Mouse (Mus musculus) C2C12 (cell line): ENCODE measurements around the gene Cxadr.

Experiments
- CTCF ChIP-seq: IDR thresholded peaks from one replicate; pipeline ENCODE4 v1.5.1; 2011; ENCODE audit not compliant: control insufficient read depth, insufficient read depth, insufficient read length
- USF1 ChIP-seq: IDR thresholded peaks from one replicate; pipeline ENCODE4 v1.6.1; 2011; ENCODE audit warnings: low read depth, mild to moderate bottlenecking, control low read depth, moderate library complexity

DNA sequence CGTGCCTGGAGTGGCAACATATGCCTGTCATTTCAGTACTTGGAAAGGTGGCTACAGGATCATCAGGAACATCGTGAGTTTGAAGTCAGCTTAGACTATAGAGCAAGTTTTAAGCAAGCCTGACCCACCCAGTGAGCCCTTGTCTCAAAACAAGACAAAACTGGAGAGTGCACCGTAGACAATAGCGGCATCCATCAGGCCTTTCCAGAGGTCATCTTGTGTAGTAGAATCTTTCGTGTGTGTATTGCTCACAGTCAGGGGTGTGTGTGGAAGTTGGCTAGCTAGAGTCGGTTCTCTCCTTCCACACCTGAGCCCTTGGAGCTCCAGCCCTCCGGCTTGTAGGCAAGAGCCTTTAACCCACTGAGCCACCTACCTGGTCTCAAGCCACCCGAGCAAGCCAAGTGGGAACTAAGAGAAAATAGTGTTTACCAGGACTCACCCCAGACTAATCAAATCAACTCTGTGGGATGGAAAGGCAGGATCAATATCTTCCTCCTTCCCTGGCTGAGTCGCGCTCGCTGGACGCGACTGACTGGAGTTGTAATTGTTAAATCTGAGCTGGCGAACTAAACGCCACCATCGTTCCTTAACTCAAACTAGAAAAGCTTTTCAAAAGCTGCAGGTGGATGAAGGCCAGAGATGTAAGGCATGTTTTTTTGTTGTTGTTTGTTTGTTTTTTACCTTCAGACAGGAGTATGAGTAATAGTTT, 36.7 kb upstream of the Cxadr start:
- no peak for TF ChIP-seq CTCF
- no peak for TF ChIP-seq USF1
